Mouse (Mus musculus) ES-Bruce4 (cell line): Measurements from ENCODE around the gene Dnah8.

Experiments
- CTCF ChIP-seq: IDR thresholded peaks from one replicate; pipeline ENCODE4 v1.8.1; 2011; ENCODE audit warnings: low read depth, low read length
- POLR2A ChIP-seq: IDR thresholded peaks from one replicate; pipeline ENCODE4 v1.8.1; 2011; ENCODE audit warnings: low read length; ENCODE audit not compliant: insufficient read depth

- TF ChIP-seq CTCF, result peak; percentile 42
- no peak for TF ChIP-seq POLR2A
Measured at GRCm38 (mm10) chr17:30760307-30760706, 136.2 kb downstream of the Dnah8 start.
